Mouse (Mus musculus): Measurements from ENCODE around the gene Tmbim4. TPM values are rescaled to one million over a fixed set of nuclear protein-coding genes. Genes with fewer than 3 reads are reported as not detected.

Gene Tmbim4
- 100 to 1,000 TPM; 116 to 117 TPM for total RNA-seq (2021)
- long read RNA-seq, experiment 1, transcript Tmbim4-201 (7 exons, 904 nt): major isoform, 146 of 175 reads
- long read RNA-seq, experiment 1, partial matches to known transcripts: 1 of 175 reads
- long read RNA-seq, experiment 1, other reads (novel, unspliced or antisense): 21 of 175 reads
- long read RNA-seq, experiment 2, transcript Tmbim4-201 (7 exons, 904 nt): major isoform, 75 of 83 reads
- long read RNA-seq, experiment 2, partial matches to known transcripts: 1 of 83 reads
- long read RNA-seq, experiment 2, other reads (novel, unspliced or antisense): 4 of 83 reads

DNA sequence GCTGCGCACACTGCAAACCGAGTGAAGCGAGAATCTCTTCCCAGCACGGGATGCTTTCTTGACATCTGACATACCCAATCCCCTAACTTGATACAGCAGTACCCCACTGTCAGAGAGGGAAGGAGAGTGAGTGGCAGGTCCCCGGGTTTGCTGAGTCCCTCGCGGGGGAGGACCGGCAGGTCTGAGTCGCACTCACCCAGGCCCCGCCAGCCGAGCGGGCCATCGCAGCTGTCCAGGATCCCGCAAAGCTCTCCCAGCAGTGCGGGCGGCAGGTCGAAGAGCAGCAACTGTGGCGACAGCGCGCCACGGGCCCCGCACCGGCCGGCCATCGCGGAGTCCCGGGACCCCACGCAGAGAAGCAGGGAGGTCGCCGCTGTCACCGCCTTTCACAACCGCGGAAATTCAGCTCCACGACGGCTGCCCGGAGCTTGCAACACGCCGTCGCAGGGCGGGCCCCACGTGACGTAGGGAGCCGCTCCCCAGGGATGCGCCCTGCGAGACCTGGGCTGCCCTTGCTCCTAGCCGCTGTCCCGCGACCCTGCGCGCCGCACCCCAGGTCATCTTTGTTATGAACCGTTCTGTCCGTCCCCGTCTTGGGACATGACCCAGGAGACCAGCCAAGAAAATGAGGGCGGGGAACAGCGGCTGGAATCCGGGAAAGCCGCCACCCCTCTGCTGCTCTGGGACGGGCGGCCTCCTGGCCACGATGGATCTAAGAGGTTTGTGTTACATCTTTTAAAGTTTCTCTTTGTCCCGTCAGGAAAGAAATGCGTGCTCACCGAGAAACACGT, at the start of gene Tmbim4:
Gene Tmbim4, plus strand, starts transcription at position 460 of the 791 bp plus-strand sequence.
- DNase-seq: peak; percentile 84

DNA sequence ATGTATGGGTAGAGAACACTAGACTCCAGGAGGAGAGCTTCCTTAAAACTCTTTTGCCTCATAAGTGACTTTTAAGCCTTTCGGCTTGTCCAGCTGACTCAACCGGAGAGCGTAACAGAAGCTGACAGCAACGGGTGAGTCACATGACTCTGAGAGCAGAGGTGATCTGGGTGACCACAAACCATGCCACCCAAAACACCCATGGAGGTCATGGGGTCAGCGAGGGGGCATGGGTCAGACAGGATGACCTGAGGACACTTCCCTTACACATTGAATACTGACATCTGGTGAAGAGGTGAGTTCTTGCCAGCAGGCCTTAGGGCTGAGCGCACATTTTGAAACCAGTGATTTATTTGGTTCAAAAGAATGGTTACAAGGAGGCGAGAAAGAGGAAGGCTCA, 49.7 kb upstream of the Tmbim4 start:
- DNase-seq: no peak

DNA sequence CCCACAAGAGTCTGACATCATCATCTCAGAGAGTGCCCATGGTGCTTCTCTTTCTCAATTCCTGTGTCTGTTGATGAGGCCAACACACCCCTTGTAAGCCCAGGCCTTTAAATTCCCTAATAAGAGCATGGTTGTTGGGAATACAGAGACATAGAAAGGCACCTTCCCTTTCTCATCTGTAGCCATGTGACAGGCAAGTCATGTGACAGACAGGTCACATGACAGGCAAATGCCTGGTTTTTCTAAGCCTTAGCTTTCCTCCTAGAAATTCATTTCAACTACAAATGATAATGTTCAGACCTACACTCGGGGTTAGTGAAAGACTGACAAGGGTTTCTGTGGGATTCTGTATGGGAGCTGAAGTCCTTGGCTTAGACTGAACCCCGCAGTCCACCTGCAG, 47.5 kb upstream of the Tmbim4 start:
- DNase-seq: no peak

DNA sequence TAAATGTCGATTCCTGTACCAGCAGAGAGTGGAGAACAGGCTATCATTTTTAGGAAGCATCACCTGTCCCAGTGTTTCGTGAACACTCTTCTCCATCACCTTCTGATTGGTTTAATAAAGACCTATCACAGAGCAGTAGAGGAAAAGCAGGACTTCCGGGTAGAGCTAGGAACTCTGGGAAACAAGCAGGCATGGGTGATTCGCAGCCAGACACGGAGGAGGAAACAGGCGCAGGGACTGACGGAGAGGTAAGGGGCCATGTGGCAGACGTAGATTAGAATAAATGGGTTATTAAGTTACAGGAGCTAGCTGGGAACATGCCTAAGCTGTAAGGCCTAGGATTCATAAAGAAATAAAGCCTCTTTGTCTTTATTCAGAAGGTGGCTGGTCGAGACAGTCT, 40.9 kb upstream of the Tmbim4 start:
- no peak for DNase-seq

DNA sequence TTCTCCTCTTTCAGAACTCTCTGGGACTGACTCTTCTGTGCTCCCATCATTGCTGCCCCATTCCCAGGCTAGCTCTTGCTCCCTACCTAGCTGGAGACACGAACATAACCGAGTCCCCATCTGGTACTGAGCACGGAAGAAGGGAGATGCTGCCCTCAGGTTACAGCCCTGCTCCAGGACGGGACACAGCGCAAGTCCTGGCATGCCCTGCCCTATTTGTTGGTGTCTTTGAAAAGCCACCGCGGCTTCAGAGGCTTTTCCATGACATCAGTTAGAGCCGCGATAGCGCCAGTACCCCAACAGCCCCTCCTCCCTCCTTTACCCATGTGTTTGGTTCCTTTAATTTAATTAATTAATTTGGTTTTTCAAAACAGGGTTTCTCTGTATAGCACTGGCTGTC, 38.5 kb upstream of the Tmbim4 start:
- no peak for DNase-seq

DNA sequence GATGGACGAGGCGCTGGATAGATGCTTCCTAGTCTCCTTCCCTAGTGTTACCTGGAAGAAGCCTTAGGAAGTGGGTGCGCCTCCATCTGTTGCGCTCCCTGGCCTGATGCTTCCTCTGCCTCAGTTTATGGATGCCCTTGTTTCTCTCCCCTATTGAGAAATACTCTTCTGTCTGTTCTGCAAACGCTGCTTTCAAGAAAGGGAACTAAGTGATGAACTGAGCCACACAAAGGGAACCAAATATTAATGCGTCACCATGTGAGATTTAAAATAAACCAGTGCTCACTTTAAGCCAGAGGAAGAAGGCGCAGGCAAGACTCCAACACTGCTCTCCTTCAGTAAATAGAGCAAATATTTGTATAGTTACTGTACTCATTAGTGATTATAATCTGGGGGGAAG, 37.9 kb upstream of the Tmbim4 start:
- no peak for DNase-seq

DNA sequence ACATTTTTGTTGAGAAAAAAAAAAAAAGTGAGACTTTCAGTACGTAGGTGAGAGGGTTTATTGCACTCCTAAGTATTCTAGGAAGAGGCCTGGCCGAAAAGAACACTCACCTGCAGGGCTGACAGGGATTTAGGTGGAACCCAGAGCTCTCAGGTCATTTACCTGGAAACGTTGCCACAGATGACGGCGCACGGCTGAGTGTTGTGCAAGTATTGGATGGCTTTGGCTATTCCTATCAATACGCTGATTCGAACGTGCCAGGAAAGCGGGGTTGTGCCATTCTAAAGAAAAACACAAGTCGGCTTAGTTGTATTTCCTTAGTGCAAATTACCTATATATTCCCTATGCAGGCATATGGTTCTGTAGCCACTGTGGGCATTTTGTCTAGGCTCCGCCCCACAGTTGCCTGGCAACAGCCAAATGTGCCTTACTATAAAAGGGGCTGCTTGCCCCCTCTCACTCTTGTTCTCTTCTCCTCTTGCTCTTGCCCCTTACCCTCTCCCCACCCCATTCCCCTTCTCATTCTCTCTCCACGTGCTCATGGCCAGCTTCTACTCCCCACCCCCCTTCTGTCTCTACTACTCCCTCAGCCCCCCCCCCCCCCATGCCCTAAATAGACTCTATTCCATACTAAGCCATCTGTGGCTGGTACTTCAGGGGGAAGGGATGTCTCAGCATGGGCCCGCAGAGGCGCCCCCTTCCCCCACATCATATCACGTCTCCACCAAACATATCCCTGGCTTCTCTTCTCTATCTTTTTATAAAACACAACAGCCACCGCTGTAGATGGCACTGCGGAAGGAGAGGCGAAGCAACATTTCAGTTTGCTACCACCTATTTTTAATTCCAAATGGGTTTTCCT, 36.2 kb upstream of the Tmbim4 start:
- DNase-seq: no peak

DNA sequence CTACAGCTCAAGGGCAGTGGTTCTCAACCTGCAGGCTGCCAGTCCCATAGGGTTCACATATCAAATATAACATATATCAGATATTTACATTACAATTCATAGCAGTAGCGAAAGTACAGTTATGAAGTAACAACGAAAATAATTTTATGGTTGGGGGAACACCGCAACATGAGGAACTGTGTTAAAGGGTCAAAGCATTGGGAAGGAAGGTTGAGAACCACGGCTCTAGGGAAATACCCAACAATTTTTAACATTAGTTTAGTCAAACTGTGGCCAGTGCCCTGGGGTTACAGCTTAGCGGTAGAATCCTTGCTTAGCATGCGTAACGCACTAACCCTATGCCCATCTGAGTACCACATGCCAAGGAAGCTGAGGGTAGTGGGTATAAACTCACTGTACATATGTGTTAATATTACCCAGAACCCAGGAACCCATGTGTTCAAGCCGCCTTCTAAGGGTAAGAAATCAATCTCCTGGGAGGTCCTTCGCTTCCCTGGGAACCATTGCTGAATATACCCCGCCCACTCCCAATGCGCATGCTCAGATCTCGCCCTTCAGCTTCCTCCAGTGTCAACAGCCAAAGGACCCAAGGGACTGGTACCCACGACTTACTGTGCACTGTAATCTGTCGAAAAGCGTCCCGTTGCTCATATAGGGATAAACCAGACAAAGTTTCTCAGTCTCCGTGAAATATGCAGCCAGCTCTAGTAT, 35.4 kb upstream of the Tmbim4 start:
- DNase-seq: no peak

DNA sequence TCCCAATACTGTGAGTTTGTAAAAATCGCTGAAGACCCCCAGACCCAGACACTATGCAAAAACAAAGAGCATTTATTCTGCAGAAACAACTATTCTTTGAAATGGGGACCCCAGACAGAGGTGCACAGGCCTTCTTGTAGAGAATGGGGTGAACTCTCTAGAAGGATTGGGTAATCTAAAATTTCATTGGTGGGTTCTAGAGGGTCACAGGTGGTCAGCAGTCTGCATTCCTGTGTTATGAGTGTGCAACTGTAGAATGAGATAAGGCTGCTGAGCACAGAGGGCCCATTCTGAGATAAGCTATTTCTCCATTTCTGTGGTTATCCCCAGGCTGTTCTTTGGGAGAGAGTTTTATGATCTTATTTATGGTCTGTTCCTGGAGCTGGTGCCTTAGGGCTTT, 33.3 kb upstream of the Tmbim4 start:
- no peak for DNase-seq

DNA sequence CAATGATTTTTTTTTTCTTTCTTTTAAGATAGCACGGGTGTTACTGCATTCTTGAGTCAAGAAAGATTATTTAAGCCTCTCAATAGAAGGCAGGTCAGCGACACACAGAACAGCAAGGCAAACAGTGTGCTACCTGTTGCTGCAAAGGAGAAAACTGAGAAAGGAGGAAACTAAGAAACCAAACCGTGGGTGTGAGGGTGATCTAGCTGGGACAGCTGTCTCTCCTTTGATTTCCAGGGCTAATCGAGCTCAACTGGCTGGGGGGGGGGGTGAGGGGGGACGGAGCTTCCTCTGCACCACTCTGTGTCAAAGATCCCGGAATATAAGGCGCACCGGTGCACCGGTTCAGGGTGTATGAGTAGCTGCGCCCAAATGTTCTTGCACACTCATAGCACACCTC, 32.3 kb upstream of the Tmbim4 start:
- DNase-seq: no peak

DNA sequence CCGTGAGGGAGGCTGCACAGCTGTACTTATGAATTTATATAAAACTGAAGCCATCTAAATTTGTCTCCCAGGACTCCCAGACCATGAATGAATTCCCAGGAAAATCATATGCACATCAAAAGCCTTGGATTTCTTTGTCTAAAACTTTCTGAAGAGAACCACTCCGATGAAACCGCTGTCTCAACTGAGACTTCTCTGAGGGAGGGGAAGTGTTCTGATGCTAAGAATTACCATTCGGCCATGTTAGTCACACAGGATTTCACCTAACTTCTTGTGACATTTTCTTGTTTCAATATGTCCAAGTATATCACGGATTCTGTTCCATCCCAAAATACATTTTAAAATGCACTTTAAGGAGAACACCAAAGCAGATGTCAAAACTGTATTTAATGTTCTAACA, 31.5 kb upstream of the Tmbim4 start:
- DNase-seq: no peak

DNA sequence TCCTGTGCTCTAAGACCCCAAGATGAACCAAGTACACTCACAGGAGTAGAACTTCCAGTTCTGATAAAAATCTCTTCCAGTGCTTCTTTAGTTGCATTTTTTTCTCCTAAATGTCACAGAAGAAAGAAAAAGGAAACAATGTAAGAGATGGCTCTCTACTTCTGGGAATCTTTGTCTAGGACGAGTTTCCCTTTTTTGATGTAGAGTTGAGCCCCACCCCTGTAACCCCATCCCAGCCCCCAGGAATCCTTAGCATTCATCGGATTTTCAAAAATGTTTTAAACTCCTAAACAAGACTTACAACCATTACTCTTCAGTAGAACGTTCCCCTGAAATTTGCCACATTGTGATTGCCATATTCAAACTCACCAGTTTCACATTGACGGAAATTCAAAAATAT, 31.1 kb upstream of the Tmbim4 start:
- DNase-seq: no peak

DNA sequence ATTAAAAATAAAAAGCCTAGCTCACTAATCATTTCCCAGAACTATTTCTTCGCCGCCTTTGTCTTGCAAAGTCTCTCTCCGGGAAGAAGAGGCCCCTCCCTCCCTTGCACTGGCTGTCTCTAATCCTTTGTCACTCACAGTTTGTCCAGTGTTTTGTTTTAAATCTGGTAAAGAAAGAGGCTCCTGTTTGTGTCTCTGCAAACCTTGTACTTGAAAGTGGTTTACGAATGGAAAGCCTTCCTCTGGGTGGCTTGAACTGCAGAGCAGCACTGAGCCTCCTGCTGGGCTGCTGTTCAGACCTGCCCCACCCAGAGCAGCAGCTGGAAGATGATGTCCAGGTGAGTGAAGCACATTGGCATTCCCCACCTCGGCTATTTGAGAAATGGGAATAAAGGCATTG, 30.1 kb upstream of the Tmbim4 start:
- DNase-seq: no peak

DNA sequence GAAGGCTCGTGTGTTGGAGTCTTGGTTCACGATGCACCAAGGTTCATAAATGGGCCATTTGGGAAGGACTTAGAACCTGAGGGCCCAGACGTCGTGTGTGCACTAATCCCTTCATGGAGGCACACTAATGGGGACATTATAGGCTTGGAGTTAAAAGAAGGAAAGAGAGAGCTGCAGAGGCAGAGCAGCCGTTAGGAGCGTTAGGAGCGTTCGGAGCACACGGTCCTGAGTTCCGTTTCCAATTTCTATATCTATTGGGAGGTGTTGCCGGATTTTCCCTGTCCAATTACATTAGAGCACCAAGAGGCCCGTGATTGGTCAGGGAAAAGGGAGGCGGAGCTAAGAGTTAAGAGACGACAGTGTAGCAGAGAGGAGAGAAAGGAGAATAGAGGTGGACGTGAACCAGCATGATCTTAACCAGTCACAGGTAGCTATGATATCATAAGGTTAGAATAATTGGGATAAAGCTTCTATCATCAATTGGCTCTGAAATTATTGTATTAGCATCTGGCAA, 27.1 kb upstream of the Tmbim4 start:
- no peak for DNase-seq

DNA sequence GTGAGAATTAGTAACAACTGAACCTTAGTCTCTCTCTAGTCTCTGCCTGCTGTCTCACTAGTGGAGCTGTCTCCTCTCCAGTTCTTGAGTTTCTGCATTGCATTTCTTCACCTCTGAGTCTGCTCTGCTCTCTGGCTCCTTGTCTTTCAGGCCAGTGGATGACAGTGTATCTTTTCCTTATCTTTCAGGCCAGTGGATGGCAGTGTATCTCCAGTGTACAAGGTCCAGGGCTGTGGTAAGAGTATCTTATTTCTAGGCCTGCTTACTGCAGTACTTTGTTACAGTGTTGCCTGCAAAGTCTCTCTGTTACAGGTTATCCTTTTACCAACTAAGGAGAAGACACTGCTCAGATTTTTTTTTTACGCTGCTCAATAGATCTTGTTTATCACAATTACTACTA, 18.5 kb upstream of the Tmbim4 start:
- no peak for DNase-seq

DNA sequence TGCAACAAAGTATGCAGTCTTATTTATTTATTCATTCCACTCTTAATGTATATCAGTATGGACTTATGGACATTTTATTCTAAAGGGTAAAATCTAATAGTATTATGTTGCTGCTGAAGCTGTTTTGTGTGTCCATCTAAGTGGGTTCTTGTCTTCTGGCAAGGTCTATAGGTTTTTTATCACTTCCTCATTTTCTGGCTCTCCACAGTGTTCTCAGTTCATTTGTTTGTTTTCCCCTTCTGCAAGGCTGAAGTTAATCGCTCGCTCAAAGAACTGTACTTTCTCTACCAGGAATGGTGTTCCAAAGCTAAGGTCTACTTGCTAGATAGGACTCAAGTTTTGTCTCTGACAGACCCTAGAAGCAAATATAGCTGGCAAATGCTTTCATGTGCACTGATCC, 18.0 kb upstream of the Tmbim4 start:
- DNase-seq: no peak

DNA sequence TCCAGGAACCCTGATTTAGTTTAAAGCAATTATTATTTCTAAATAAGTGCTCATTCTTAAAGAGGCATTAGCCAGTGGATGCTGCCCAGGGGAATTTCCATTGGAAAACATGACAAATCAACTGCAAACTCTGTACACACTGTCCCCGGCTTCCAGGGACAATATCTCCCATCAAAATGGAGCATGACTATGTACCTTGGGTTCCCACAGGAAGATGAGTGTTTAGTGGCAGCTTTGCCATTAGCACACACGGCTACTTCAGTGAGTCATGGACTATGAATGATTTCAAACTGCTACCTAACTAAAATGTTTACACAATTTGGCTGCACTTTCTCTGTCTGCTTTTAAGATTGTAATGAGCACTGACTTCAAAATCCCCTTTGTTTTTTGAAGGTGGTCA, 12.9 kb upstream of the Tmbim4 start:
- DNase-seq: no peak

DNA sequence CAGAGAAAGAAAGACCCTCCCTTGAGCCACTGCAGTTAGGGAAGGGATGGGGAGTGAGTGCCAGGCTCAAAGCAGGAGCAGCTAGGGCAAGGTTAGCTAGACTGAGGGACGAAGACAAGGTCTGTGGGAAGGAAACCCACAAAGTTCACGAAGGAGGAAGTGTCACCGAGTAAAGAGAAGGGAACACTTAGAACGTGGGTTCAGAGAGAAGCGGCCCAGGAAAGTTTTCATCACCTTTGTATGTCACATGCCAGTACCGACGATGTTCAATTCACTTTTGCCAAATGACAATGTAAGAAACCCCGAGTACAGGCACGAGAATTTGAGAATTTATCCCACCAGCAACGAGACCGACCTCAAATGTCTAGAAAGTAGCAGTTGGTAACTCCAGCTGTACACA, 12.1 kb upstream of the Tmbim4 start:
- no peak for DNase-seq

DNA sequence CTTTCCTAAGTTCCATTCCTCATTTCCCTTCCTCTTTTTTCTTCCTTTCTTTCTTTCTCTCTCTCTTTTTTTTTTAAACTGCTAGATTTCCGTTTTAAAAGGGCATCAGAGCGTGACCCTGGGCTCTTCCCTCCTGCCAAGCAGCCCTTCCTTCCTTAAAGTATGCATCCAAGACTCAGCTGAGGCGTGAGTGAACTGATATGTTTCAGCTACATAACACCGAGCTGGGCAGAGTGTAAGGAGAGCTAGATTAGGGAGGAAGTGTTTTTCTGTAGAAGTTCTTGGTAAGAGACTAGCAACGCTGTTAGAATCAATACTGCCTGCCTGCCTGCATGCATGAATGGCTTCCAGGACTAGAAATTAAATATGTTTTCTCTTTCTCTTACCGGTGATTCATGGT, 11.6 kb upstream of the Tmbim4 start:
- no peak for DNase-seq

DNA sequence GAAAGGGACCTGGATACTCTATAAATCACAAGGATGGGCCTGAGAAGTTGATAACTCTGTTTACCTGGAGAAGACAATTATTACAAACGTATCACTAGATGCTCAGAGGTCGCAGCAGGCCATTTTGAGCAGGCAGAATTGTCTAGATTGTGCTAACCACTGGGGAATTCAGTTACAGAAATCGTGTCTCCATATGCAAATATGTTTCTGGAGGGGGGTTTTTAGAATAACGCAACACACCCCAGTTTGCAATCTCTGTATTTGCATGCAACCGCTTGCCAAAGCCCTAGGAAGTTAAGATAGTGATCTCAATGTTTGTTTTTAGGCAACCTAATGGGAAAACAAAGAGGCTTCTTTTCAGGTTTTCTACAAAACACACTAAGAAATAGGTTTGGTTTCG, 10.2 kb upstream of the Tmbim4 start:
- no peak for DNase-seq

DNA sequence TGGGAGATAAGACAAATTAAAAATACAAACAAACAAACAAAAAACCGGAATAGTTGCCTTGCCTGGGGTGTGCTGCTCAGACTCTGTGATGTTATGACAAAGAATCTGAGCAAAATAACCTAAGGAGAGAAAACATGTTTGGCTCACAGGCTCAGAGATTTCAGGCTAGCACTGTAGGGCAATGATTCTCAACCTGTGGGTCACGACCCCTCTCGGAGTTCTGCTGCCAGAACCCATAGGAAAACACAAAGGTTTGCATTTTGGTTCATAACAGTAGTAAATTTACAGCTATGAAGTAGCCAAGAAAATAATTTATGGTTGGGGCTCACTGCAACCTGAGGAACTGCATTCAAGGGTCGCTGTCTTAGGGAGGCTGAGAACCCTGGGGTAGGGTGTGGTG, 9.1 kb upstream of the Tmbim4 start:
- no peak for DNase-seq

DNA sequence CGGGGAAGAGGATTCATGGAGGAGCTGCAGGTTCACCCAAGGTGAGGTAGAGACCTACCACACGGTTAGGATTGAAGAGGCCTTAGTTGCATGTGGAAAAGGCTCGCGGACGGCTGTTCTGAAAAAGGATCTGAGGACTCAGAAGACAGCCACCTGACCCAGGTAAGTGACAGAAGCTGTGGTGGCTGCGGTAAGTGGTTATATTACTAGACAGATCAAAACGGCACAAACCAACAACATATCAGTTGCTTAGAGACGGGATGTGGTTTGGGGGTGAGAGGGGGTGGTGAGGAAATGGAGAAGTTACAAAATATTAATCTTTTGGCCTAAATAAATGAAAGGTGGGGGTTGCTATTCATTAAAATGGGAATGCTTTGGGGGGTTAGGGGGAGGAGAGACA, 8.1 kb upstream of the Tmbim4 start:
- no peak for DNase-seq

Data from adrenal gland, postnatal 10 days (tissue).